Mouse (Mus musculus) CH12.LX (cell line): ENCODE data around the gene Mpped1. TPM values are rescaled to one million over a fixed set of nuclear protein-coding genes. Genes with fewer than 3 reads are reported as not detected.

Source experiments
- DNase-seq: peaks from one replicate; pipeline ENCODE4 v3.0.0-alpha.2; 2013; ENCODE audit errors: extremely low read depth
- H3K27ac ChIP-seq: 2 replicates; pipeline ENCODE4 v1.5.1; 2012; ENCODE audit warnings: low read depth, mild to moderate bottlenecking, control low read depth, moderate library complexity; ENCODE audit not compliant: insufficient read depth
- H3K27me3 ChIP-seq: replicated peaks from 2 replicates; pipeline ENCODE3; 2012; ENCODE audit warnings: inconsistent platforms
- H3K36me3 ChIP-seq, 2 experiments: replicated peaks in 1 of 2; 2 replicates each; pipeline versions ENCODE3 to v1.6.1; 2012; ENCODE audit warnings: inconsistent platforms in 1 of 2, low read length in 1 of 2, mild to moderate bottlenecking in 1 of 2, mixed read lengths in 1 of 2, moderate library complexity in 1 of 2; ENCODE audit not compliant: control insufficient read depth in 1 of 2, insufficient read depth in 1 of 2
- H3K4me1 ChIP-seq, 2 experiments: 2 replicates each; pipeline ENCODE4 v1.6.1; 2012; ENCODE audit warnings: inconsistent platforms in 1 of 2, moderate library complexity in 1 of 2; ENCODE audit not compliant: insufficient read depth in 2 of 2, control insufficient read depth in 1 of 2
- H3K4me2 ChIP-seq: 2 replicates; pipeline ENCODE4 v1.6.1; 2012; ENCODE audit warnings: low read depth, mild to moderate bottlenecking, control low read depth; ENCODE audit not compliant: poor library complexity, insufficient read depth, severe bottlenecking
- H3K4me3 ChIP-seq, 3 experiments: fragments of 150-350 bp in 1 of 3; sonication (generic) in 1 of 3; replicated peaks in 1 of 3; 2 replicates each; pipeline versions ENCODE3 to v1.5.1; 2011 to 2012; ENCODE audit warnings: low read depth in 2 of 3, low read length in 2 of 3, mild to moderate bottlenecking in 2 of 3, moderate library complexity in 2 of 3, control low read depth in 1 of 3, improper control_type of control experiment in 1 of 3, inconsistent platforms in 1 of 3, mixed read lengths in 1 of 3; ENCODE audit not compliant: poor library complexity in 1 of 3
- H3K79me2 ChIP-seq: replicated peaks from 2 replicates; pipeline ENCODE4 v1.6.1; 2012; ENCODE audit warnings: mild to moderate bottlenecking, moderate library complexity; ENCODE audit not compliant: control insufficient read depth, poor library complexity, insufficient read depth, severe bottlenecking; ENCODE audit errors: extremely low read depth
- H3K9ac ChIP-seq: 2 replicates; pipeline ENCODE4 v1.6.1; 2012; ENCODE audit warnings: low read depth, mild to moderate bottlenecking, control low read depth, moderate library complexity; ENCODE audit not compliant: insufficient read depth
- H3K9me3 ChIP-seq: replicated peaks from 2 replicates; pipeline ENCODE3; 2012; ENCODE audit warnings: low read length, inconsistent platforms, mixed read lengths
- CTCF ChIP-seq, 2 experiments: IDR thresholded peaks in 1 of 2; conservative IDR thresholded peaks in 1 of 2; 2 replicates each; pipeline ENCODE4 v1.5.1; 2011 to 2012; ENCODE audit warnings: low read depth in 2 of 2, low read length in 2 of 2, improper control_type of control experiment in 1 of 2, inconsistent platforms in 1 of 2, mild to moderate bottlenecking in 1 of 2, moderate library complexity in 1 of 2
- ELF1 ChIP-seq: IDR thresholded peaks from 2 replicates; pipeline ENCODE4 v1.6.1; 2014; ENCODE audit warnings: low read depth, mild to moderate bottlenecking, inconsistent platforms, low read length, improper control_type of control experiment
- GABPA ChIP-seq: IDR thresholded peaks from 2 replicates; pipeline ENCODE4 v1.6.1; 2012; ENCODE audit warnings: low read depth, low read length, improper control_type of control experiment, inconsistent platforms; ENCODE audit not compliant: insufficient replicate concordance
- IRF4 ChIP-seq: IDR thresholded peaks from 2 replicates; pipeline ENCODE4 v1.6.1; 2014; ENCODE audit warnings: low read depth, mild to moderate bottlenecking, inconsistent platforms, low read length, improper control_type of control experiment
- JUND ChIP-seq: conservative IDR thresholded peaks from 2 replicates; pipeline ENCODE4 v1.6.1; 2011; ENCODE audit warnings: low read depth, low read length, improper control_type of control experiment
- MAZ ChIP-seq: IDR thresholded peaks from 2 replicates; pipeline ENCODE4 v1.6.1; 2012; ENCODE audit warnings: low read depth, mild to moderate bottlenecking, inconsistent platforms, low read length, improper control_type of control experiment, moderate library complexity
- MEF2A ChIP-seq: IDR thresholded peaks from 2 replicates; pipeline ENCODE4 v1.6.1; 2014; ENCODE audit warnings: low read depth, mild to moderate bottlenecking, inconsistent platforms, low read length, improper control_type of control experiment, borderline replicate concordance
- MYC ChIP-seq: IDR thresholded peaks from 2 replicates; pipeline ENCODE4 v1.6.1; 2011; ENCODE audit warnings: low read depth, mild to moderate bottlenecking, improper control_type of control experiment, low read length
- PAX5 ChIP-seq: IDR thresholded peaks from 2 replicates; pipeline ENCODE4 v1.6.1; 2012; ENCODE audit warnings: low read length, inconsistent platforms, mixed read lengths
- RCOR1 ChIP-seq: conservative IDR thresholded peaks from 2 replicates; pipeline ENCODE4 v1.6.1; 2012; ENCODE audit warnings: low read depth, mild to moderate bottlenecking, inconsistent platforms, low read length, improper control_type of control experiment
- UBTF ChIP-seq: IDR thresholded peaks from 2 replicates; pipeline ENCODE4 v1.6.1; 2012; ENCODE audit warnings: low read depth, mild to moderate bottlenecking, inconsistent platforms, low read length, improper control_type of control experiment, moderate library complexity
- USF1 ChIP-seq: IDR thresholded peaks from 2 replicates; pipeline ENCODE4 v1.6.1; 2014; ENCODE audit warnings: low read depth, mild to moderate bottlenecking, inconsistent platforms, low read length, improper control_type of control experiment
- ZNF384 ChIP-seq: IDR thresholded peaks from 2 replicates; pipeline ENCODE4 v1.6.1; 2012; ENCODE audit warnings: low read depth, low read length, improper control_type of control experiment, inconsistent platforms
- dilution Hi-C: fragments of 300-500 bp; cut with MboI; formaldehyde crosslinking; loops from 2 replicates; pipeline ENCODE4 v1.14.3; 2020; ENCODE audit warnings: low sequenced_read_pairs; ENCODE audit not compliant: extremely low pct_unique_long_range_greater_than_20kb, extremely low pct_ligation_motif_present
- in situ Hi-C: fragments of 300-500 bp; cut with MboI; formaldehyde crosslinking; loops from 3 replicates; pipeline ENCODE4 v1.14.3; 2019; ENCODE audit warnings: low sequenced_read_pairs, low pct_ligation_motif_present, low pct_unique_long_range_greater_than_20kb, mixed read lengths
- polyA plus RNA-seq: library from polyadenylated mRNA; unstranded; fragments of >175 nt; gene quantifications from 2 replicates; pipeline ENCODE4 v1.2.1, GENCODE M21; 2012; ENCODE audit warnings: low read depth; ENCODE audit not compliant: insufficient read length
- total RNA-seq, 2 experiments: library from RNA; depleted of rRNA; stranded (reverse); fragments of 300-350 nt in 1 of 2; fragments of >200 nt in 1 of 2; gene quantifications; 2 replicates each; pipeline ENCODE4 v1.2.3; 2012 to 2014

The Mpped1 gene
- total and polyA plus RNA-seq, 3 experiments = 0.07 to 0.42 TPM; not detected in 1

GRCm38 (mm10) chr15:83884291-83884690, 105.0 kb downstream of the Mpped1 start:
- no peak overlapping the region for H3K4me3 ChIP-seq
- no peak for DNase-seq
- H3K4me1 ChIP-seq = no peaks in the 10 kb centered on the region; a peak in 1 of 4 replicates
- no peaks in the 10 kb centered on the region for H3K36me3 ChIP-seq
- peaks cover 76% of the 10 kb centered on the region for H3K27me3 ChIP-seq
- TF ChIP-seq IRF4 (no peak), MAZ (no peak), ZNF384 (no peak), MYC (no peak), RCOR1 (no peak), GABPA (no peak), ELF1 (no peak), USF1 (no peak), JUND (no peak)
- H3K79me2 ChIP-seq = no peaks in the 10 kb centered on the region
- dilution Hi-C loops = no loop called here
- H3K9me3 ChIP-seq = no peaks in the 10 kb centered on the region
- no peak overlapping the region for H3K4me2 ChIP-seq
- no peak overlapping the region for H3K27ac ChIP-seq
- H3K9ac ChIP-seq = no peak overlapping the region
- in situ Hi-C loops = no loop called here

DNA sequence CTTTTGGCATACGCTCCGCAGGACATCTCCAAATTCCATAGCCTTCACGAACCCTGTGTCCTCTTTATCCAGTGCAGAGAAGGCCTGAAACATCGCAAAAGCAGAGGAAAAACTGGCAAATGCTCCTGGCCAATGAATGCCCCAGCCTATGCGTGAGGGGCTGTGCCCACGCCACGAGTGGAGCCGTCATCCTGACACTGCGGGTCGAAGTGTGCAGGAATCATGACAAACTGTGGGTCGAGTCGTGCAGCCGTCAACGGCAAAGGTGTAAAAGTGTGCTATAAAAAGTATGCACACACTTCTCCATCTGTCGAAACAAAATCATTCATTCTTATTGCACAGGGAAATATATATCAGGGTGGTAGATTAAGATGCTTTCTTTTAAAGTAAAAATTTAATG, 113.6 kb downstream of the Mpped1 start:
- Histone ChIP-seq H3K4me1 (no peaks in the 10 kb centered on the region), H3K36me3 (no peaks in the 10 kb centered on the region)
- TF ChIP-seq USF1 (no peak), PAX5 (no peak), CTCF (conservative IDR thresholded peaks at IDR 0.05 in 1 of 2, IDR thresholded peaks at IDR 0.05 in 1 of 2; ENCODE audit: low read depth in 2 of 2, low read length in 2 of 2) (no peak), UBTF (no peak)
- TF ChIP-seq, all 38 proteins: peak for 0
- Histone ChIP-seq H3K9ac (no peak overlapping the region), H3K9me3 (no peaks in the 10 kb centered on the region), H3K27ac (no peak overlapping the region), H3K4me2 (no peak overlapping the region), H3K4me3 (no peak overlapping the region), H3K79me2 (no peaks in the 10 kb centered on the region), H3K27me3 (peaks cover 90% of the 10 kb centered on the region)
- dilution Hi-C loops = no loop called here
- DNase-seq = no peak
- in situ Hi-C loops = no loop called here

GRCm38 (mm10) chr15:83894261-83894660, 115.0 kb downstream of the Mpped1 start:
- no peaks in the 10 kb centered on the region for H3K9me3 ChIP-seq
- H3K27me3 ChIP-seq = peaks cover 88% of the 10 kb centered on the region
- in situ Hi-C loops (no loop called here), dilution Hi-C loops (no loop called here)
- H3K4me1 ChIP-seq = no peaks in the 10 kb centered on the region
- no peak overlapping the region for H3K4me2 ChIP-seq
- no peak overlapping the region for H3K4me3 ChIP-seq
- no peak overlapping the region for H3K9ac ChIP-seq
- no peak for TF ChIP-seq CTCF (conservative IDR thresholded peaks at IDR 0.05 in 1 of 2, IDR thresholded peaks at IDR 0.05 in 1 of 2; ENCODE audit: low read depth in 2 of 2, low read length in 2 of 2)
- no peak for TF ChIP-seq MEF2A
- H3K27ac ChIP-seq = no peak overlapping the region
- no peaks in the 10 kb centered on the region for H3K36me3 ChIP-seq
- no peaks in the 10 kb centered on the region for H3K79me2 ChIP-seq
- no peak for DNase-seq
